Mouse (Mus musculus) heart, adult 2 months (tissue): ENCODE results near the gene Senp3. TPM values are rescaled to one million over a fixed set of nuclear protein-coding genes. Genes with fewer than 3 reads are reported as not detected.

Source experiments
- DNase-seq, 2 experiments: peaks; one replicate each; pipeline ENCODE4 v3.0.0; 2021
- H3K27ac ChIP-seq: fragments of 200-600 bp; 2 replicates; pipeline ENCODE4 v1.8.1; 2022
- H3K27me3 ChIP-seq: fragments of 200-500 bp; 2 replicates; pipeline ENCODE4 v1.6.1; 2012; ENCODE audit warnings: mild to moderate bottlenecking, low read length, inconsistent platforms, mixed read lengths; ENCODE audit not compliant: control insufficient read depth, insufficient read depth
- H3K36me3 ChIP-seq: fragments of 200-500 bp; 2 replicates; pipeline ENCODE4 v1.6.1; 2012; ENCODE audit warnings: low read length, inconsistent platforms; ENCODE audit not compliant: control insufficient read depth, insufficient read depth
- H3K4me1 ChIP-seq: fragments of 200-500 bp; 2 replicates; pipeline ENCODE4 v1.6.1; 2011; ENCODE audit warnings: low read length; ENCODE audit not compliant: control insufficient read depth, insufficient read depth
- H3K4me3 ChIP-seq: fragments of 200-600 bp; 2 replicates; pipeline ENCODE4 v1.8.1; 2022
- H3K79me2 ChIP-seq: fragments of 200-500 bp; replicated peaks from 2 replicates; pipeline ENCODE4 v1.6.1; 2012; ENCODE audit warnings: mild to moderate bottlenecking, inconsistent platforms, low read length, moderate library complexity, mixed read lengths; ENCODE audit not compliant: control insufficient read depth, insufficient read depth
- H3K9ac ChIP-seq: fragments of 200-500 bp; 2 replicates; pipeline ENCODE4 v1.6.1; 2012; ENCODE audit warnings: low read depth, mild to moderate bottlenecking, control low read depth, inconsistent platforms, low read length, mixed read lengths
- CTCF ChIP-seq: fragments of 200-600 bp; IDR thresholded peaks from 2 replicates; pipeline ENCODE4 v1.8.1; 2022; ENCODE audit warnings: antibody characterized with exemption, mild to moderate bottlenecking, moderate library complexity
- EP300 ChIP-seq: fragments of 200-500 bp; IDR thresholded peaks from 2 replicates; pipeline ENCODE4 v1.6.1; 2011; ENCODE audit warnings: low read depth, low read length, control low read depth; ENCODE audit not compliant: insufficient read depth
- POLR2A ChIP-seq: fragments of 200-500 bp; IDR thresholded peaks from 2 replicates; pipeline ENCODE4 v1.6.1; 2011; ENCODE audit warnings: mild to moderate bottlenecking, low read depth, low read length, control low read depth; ENCODE audit not compliant: insufficient read depth
- WGBS: fragments of 180-500 bp; shearing (Covaris S2); methylation state at CpG from one replicate; pipeline ENCODE4 v1.1.7; 2018; 5-methylcytosine and 5-hydroxymethylcytosine counted together
- intact Hi-C: fragments of 180-260 bp; cut with DNase I; formaldehyde crosslinking; loops from one replicate; pipeline ENCODE4 v1.15.1; 2025
- polyA plus RNA-seq: library from polyadenylated mRNA; depleted of rRNA; stranded (reverse); fragments of >200 nt; gene quantifications from 2 replicates; pipeline ENCODE4 v1.2.3, GENCODE M21; 2012
- total RNA-seq, 2 experiments: library from RNA; stranded (reverse); gene quantifications; 2 replicates each; pipeline ENCODE4 v1.2.3; 2021

The Senp3 gene
- total and polyA plus RNA-seq, 3 experiments: 31.1 to 35.1 (median 33.2) TPM

- Histone ChIP-seq H3K4me1 (peaks cover 2% of the 10 kb centered on the region), H3K27me3 (no peaks in the 10 kb centered on the region), H3K4me3 (no peak within 1 kb of the TSS), H3K27ac (no peak within 1 kb of the TSS), H3K79me2 (no peaks in the 10 kb centered on the region), H3K36me3 (no peaks in the 10 kb centered on the region), H3K9ac (peak within 1 kb of the TSS; percentile 10; the same call in 1 of the 2 replicates)
- peak; percentile 70 to 76 for DNase-seq
- intact Hi-C loops: loop anchor here (2.0 kb wide), 2 partner anchors 27 to 99 kb away; no protein-coding TSS in a partner anchor
- 24% methylated on average over 34 of the region's 34 CpGs for WGBS
- TF ChIP-seq CTCF (peak; percentile 90), POLR2A (no peak), EP300 (no peak)
These were observed 26.4 kb downstream of the Senp3 start, which contains the start of gene Sox15 for GRCm38 (mm10) chr11:69655264-69656064. Gene Sox15, plus strand, starts transcription at chr11:69655314.

- no peak overlapping the region for H3K27ac ChIP-seq
- intact Hi-C loops: loop anchor here (2.0 kb wide), 1 partner anchor 100 kb away; no protein-coding TSS in a partner anchor
- H3K9ac ChIP-seq: no peak overlapping the region
- 46% methylated on average over 9 of the region's 9 CpGs for WGBS
- H3K4me3 ChIP-seq: no peak overlapping the region
- no peaks in the 10 kb centered on the region for H3K36me3 ChIP-seq
- H3K4me1 ChIP-seq: peaks cover 2% of the 10 kb centered on the region
- TF ChIP-seq POLR2A (no peak), CTCF (no peak), EP300 (no peak)
- DNase-seq: no peak
- H3K27me3 ChIP-seq: no peaks in the 10 kb centered on the region
- no peaks in the 10 kb centered on the region for H3K79me2 ChIP-seq
These were observed 27.1 kb downstream of the Senp3 start for GRCm38 (mm10) chr11:69654760-69655159.

GRCm38 (mm10) chr11:69653399-69653798 is 28.5 kb downstream of the Senp3 start:
- Histone ChIP-seq H3K27me3 (no peaks in the 10 kb centered on the region), H3K4me1 (peaks cover 2% of the 10 kb centered on the region), H3K79me2 (no peaks in the 10 kb centered on the region), H3K36me3 (no peaks in the 10 kb centered on the region), H3K9ac (no peak overlapping the region), H3K4me3 (no peak overlapping the region), H3K27ac (no peak overlapping the region)
- no peak for DNase-seq
- TF ChIP-seq CTCF: no peak
- no peak for TF ChIP-seq EP300
- no peak for TF ChIP-seq POLR2A
- intact Hi-C loops: no loop called here
- 55% methylated on average over 5 of the region's 5 CpGs for WGBS

- TF ChIP-seq EP300 (no peak), POLR2A (no peak), CTCF (no peak)
- Histone ChIP-seq H3K27me3 (no peaks in the 10 kb centered on the region), H3K79me2 (no peaks in the 10 kb centered on the region), H3K36me3 (peaks cover 5% of the 10 kb centered on the region), H3K4me3 (no peak overlapping the region), H3K4me1 (no peaks in the 10 kb centered on the region), H3K27ac (no peak overlapping the region), H3K9ac (no peak overlapping the region)
- intact Hi-C loops: no loop called here
- 69% methylated on average over 5 of the region's 5 CpGs for WGBS
- DNase-seq: no peak
These were observed 36.0 kb downstream of the Senp3 start for GRCm38 (mm10) chr11:69645860-69646259.

- Histone ChIP-seq H3K9ac (no peak overlapping the region), H3K27me3 (no peaks in the 10 kb centered on the region), H3K4me1 (peaks cover 5% of the 10 kb centered on the region), H3K27ac (no peak overlapping the region), H3K79me2 (peaks cover 2% of the 10 kb centered on the region), H3K4me3 (no peak overlapping the region), H3K36me3 (peaks cover 19% of the 10 kb centered on the region)
- 77% methylated on average over 3 of the region's 3 CpGs for WGBS
- no peak for DNase-seq
- intact Hi-C loops: no loop called here
- TF ChIP-seq CTCF (no peak), POLR2A (no peak), EP300 (no peak)
These were observed 46.4 kb downstream of the Senp3 start for GRCm38 (mm10) chr11:69635471-69635870.

- Histone ChIP-seq H3K36me3 (peaks cover 19% of the 10 kb centered on the region), H3K79me2 (peaks cover 2% of the 10 kb centered on the region), H3K27ac (peak overlapping the region; percentile 88), H3K4me3 (peak overlapping the region; percentile 80), H3K9ac (peak overlapping the region; percentile 97), H3K27me3 (no peaks in the 10 kb centered on the region), H3K4me1 (peaks cover 5% of the 10 kb centered on the region)
- WGBS: under 1% methylated on average over 41 of the region's 50 CpGs
- intact Hi-C loops: no loop called here
- no peak for DNase-seq
- TF ChIP-seq EP300 (no peak), POLR2A (no peak), CTCF (no peak)
These were observed 48.6 kb downstream of the Senp3 start for GRCm38 (mm10) chr11:69633128-69633866.
